Mouse (Mus musculus) cerebellum, adult 9-10 months (tissue): ENCODE results near the gene Erbb4.

Source experiments
- DNase-seq: peaks from one replicate; pipeline ENCODE4 v3.0.0; 2022

Erbb4 gene

GRCm38 (mm10) chr1:69107485-69108158, at the start of gene Erbb4:
Gene Erbb4, minus strand, starts transcription at chr1:69108059.
- DNase-seq, result peak; percentile 27

GRCm38 (mm10) chr1:69157346-69157745, 49.5 kb upstream of the Erbb4 start:
- DNase-seq, result no peak

- DNase-seq, result no peak
Observed at GRCm38 (mm10) chr1:69141341-69141740, 33.5 kb upstream of the Erbb4 start.

GRCm38 (mm10) chr1:69139519-69139868, 31.6 kb upstream of the Erbb4 start:
- no peak for DNase-seq

- DNase-seq, result peak; percentile 67
Observed at GRCm38 (mm10) chr1:69138856-69139518, 31.1 kb upstream of the Erbb4 start.

- no peak for DNase-seq
Observed at GRCm38 (mm10) chr1:69124147-69124848, 16.4 kb upstream of the Erbb4 start.

GRCm38 (mm10) chr1:69118249-69118938, 10.5 kb upstream of the Erbb4 start:
- DNase-seq, result no peak

- DNase-seq, result peak; percentile 75
Observed at GRCm38 (mm10) chr1:69108159-69108925, 483 bp upstream of the Erbb4 start.

GRCm38 (mm10) chr1:69106937-69107461, 860 bp downstream of the Erbb4 start:
- peak; percentile 59 for DNase-seq

GRCm38 (mm10) chr1:69106322-69106761, 1.5 kb downstream of the Erbb4 start:
- DNase-seq, result peak; percentile 47

GRCm38 (mm10) chr1:69105493-69106321, 2.2 kb downstream of the Erbb4 start:
- peak; percentile 41 for DNase-seq

- DNase-seq, result no peak
Observed at GRCm38 (mm10) chr1:69105096-69105492, 2.8 kb downstream of the Erbb4 start.

- DNase-seq, result no peak
Observed at GRCm38 (mm10) chr1:69103211-69103706, 4.6 kb downstream of the Erbb4 start.

GRCm38 (mm10) chr1:69101670-69102069, 6.2 kb downstream of the Erbb4 start:
- DNase-seq, result no peak

- DNase-seq, result no peak
Observed at GRCm38 (mm10) chr1:69093052-69093451, 14.8 kb downstream of the Erbb4 start.

- no peak for DNase-seq
Observed at GRCm38 (mm10) chr1:69089331-69089730, 18.5 kb downstream of the Erbb4 start.

- DNase-seq, result no peak
Observed at GRCm38 (mm10) chr1:69085753-69086152, 22.1 kb downstream of the Erbb4 start.

- DNase-seq, result no peak
Observed at GRCm38 (mm10) chr1:69048918-69049317, 58.9 kb downstream of the Erbb4 start.

GRCm38 (mm10) chr1:69046228-69046978, 61.5 kb downstream of the Erbb4 start:
- peak; percentile 6 for DNase-seq

GRCm38 (mm10) chr1:69027816-69028215, 80.0 kb downstream of the Erbb4 start:
- DNase-seq, result no peak
